Mouse (Mus musculus) forebrain, embryonic 14.5 days (tissue): ENCODE measurements around the gene Rnps1. TPM values are rescaled to one million over a fixed set of nuclear protein-coding genes. Genes with fewer than 3 reads are reported as not detected.

ENCODE experiments used
- ATAC-seq: fragments of 200-750 bp; cut with Nextera tagmentation; 2 replicates; pipeline ENCODE4 v1.8.0; 2017; ENCODE audit warnings: mild to moderate bottlenecking, moderate library complexity
- DNase-seq: peaks from one replicate; pipeline ENCODE4 v3.0.0-alpha.2; 2015; ENCODE audit warnings: low spot score
- H3K27ac ChIP-seq: fragments of 300-500 bp; sonication (generic); 2 replicates; pipeline ENCODE4 v1.5.1; 2014; ENCODE audit warnings: low read depth, mild to moderate bottlenecking, control low read depth, low read length, moderate library complexity
- H3K27me3 ChIP-seq: fragments of 300-500 bp; sonication (generic); replicated peaks from 2 replicates; pipeline ENCODE4 v1.6.1; 2014; ENCODE audit warnings: low read length, control low read depth, mixed read lengths; ENCODE audit not compliant: control insufficient read depth, insufficient read depth
- H3K36me3 ChIP-seq: fragments of 300-500 bp; sonication (generic); 2 replicates; pipeline ENCODE4 v1.6.1; 2014; ENCODE audit warnings: low read length, control low read depth; ENCODE audit not compliant: control insufficient read depth, insufficient read depth
- H3K4me1 ChIP-seq: fragments of 300-500 bp; sonication (generic); 2 replicates; pipeline ENCODE4 v1.6.1; 2014; ENCODE audit warnings: antibody characterized with exemption, low read length, control low read depth; ENCODE audit not compliant: control insufficient read depth, insufficient read depth
- H3K4me2 ChIP-seq: fragments of 300-500 bp; sonication (generic); 2 replicates; pipeline ENCODE4 v1.6.1; 2014; ENCODE audit warnings: mild to moderate bottlenecking, control low read depth, low read length
- H3K4me3 ChIP-seq: fragments of 300-500 bp; sonication (generic); 2 replicates; pipeline ENCODE4 v1.5.1; 2014; ENCODE audit warnings: low read depth, low read length, control low read depth
- H3K9ac ChIP-seq: fragments of 300-500 bp; sonication (generic); 2 replicates; pipeline ENCODE4 v1.6.1; 2014; ENCODE audit warnings: mild to moderate bottlenecking, low read length, control low read depth, moderate library complexity
- H3K9me3 ChIP-seq: fragments of 300-500 bp; sonication (generic); replicated peaks from 2 replicates; pipeline ENCODE4 v1.6.1; 2016; ENCODE audit warnings: low read length, control low read depth, mixed read lengths; ENCODE audit not compliant: control insufficient read depth
- WGBS: fragments of 180-500 bp; shearing (Covaris S2); extraction: QIAGEN DNeasy Blood & Tissue Kit; methylation state at CpG from one replicate; pipeline ENCODE4 v1.1.7; 2014; 5-methylcytosine and 5-hydroxymethylcytosine counted together
- polyA plus RNA-seq: library from polyadenylated mRNA; unstranded; fragments of >200 nt; fragmentation: Nextera tagmentation; extraction: Ambion mirVana; gene quantifications from 2 replicates; pipeline ENCODE4 v1.2.1, GENCODE M21; 2014

Gene Rnps1
- polyA plus RNA-seq, 1 experiment from 2014 or later = 304 TPM

GRCm38 (mm10) chr17:24442632-24443155, 28.3 kb downstream of the Rnps1 start, which contains the start of gene Dnase1l2:
Dnase1l2 (minus strand) TSS chr17:24443105.
- WGBS = 79% methylated on average over 7 of the region's 7 CpGs
- H3K27ac ChIP-seq = no peak within 1 kb of the TSS
- no peak for ATAC-seq
- no peak within 1 kb of the TSS for H3K9ac ChIP-seq
- H3K4me1 ChIP-seq = no peaks in the 10 kb centered on the region
- H3K4me3 ChIP-seq = no peak within 1 kb of the TSS
- H3K36me3 ChIP-seq = peaks cover 99% of the 10 kb centered on the region
- H3K4me2 ChIP-seq = no peak within 1 kb of the TSS
- no peaks in the 10 kb centered on the region for H3K27me3 ChIP-seq
- H3K9me3 ChIP-seq = no peaks in the 10 kb centered on the region
- DNase-seq = no peak

- Histone ChIP-seq H3K9me3 (no peaks in the 10 kb centered on the region), H3K27me3 (no peaks in the 10 kb centered on the region), H3K4me3 (no peak overlapping the region), H3K4me1 (no peaks in the 10 kb centered on the region), H3K27ac (no peak overlapping the region), H3K4me2 (no peak overlapping the region), H3K9ac (no peak overlapping the region), H3K36me3 (peaks cover 99% of the 10 kb centered on the region)
- ATAC-seq = no peak
- WGBS = 89% methylated on average over 4 of the region's 4 CpGs
- DNase-seq = no peak
Observed at GRCm38 (mm10) chr17:24443409-24443808, 29.0 kb downstream of the Rnps1 start.

- peaks cover 98% of the 10 kb centered on the region for H3K36me3 ChIP-seq
- H3K4me3 ChIP-seq = no peak overlapping the region
- H3K27ac ChIP-seq = no peak overlapping the region
- H3K9me3 ChIP-seq = no peaks in the 10 kb centered on the region
- DNase-seq = no peak
- 95% methylated on average over 8 of the region's 8 CpGs for WGBS
- H3K4me2 ChIP-seq = no peak overlapping the region
- no peak for ATAC-seq
- no peaks in the 10 kb centered on the region for H3K27me3 ChIP-seq
- H3K9ac ChIP-seq = no peak overlapping the region
- H3K4me1 ChIP-seq = no peaks in the 10 kb centered on the region
Observed at GRCm38 (mm10) chr17:24446590-24446989, 32.2 kb downstream of the Rnps1 start.

- Histone ChIP-seq H3K36me3 (peaks cover 70% of the 10 kb centered on the region), H3K9ac (no peak overlapping the region), H3K4me2 (no peak overlapping the region), H3K4me3 (no peak overlapping the region), H3K27me3 (no peaks in the 10 kb centered on the region), H3K4me1 (peaks cover 8% of the 10 kb centered on the region), H3K9me3 (no peaks in the 10 kb centered on the region), H3K27ac (no peak overlapping the region)
- ATAC-seq (no peak), DNase-seq (no peak)
- WGBS = 87% methylated on average over 6 of the region's 6 CpGs
Observed at GRCm38 (mm10) chr17:24449507-24449906, 35.1 kb downstream of the Rnps1 start.

- no peak for DNase-seq
- peaks cover 53% of the 10 kb centered on the region for H3K36me3 ChIP-seq
- peaks cover 8% of the 10 kb centered on the region for H3K4me1 ChIP-seq
- no peak for ATAC-seq
- H3K9ac ChIP-seq = no peak overlapping the region
- 97% methylated on average over 6 of the region's 6 CpGs for WGBS
- no peak overlapping the region for H3K27ac ChIP-seq
- no peak overlapping the region for H3K4me2 ChIP-seq
- no peaks in the 10 kb centered on the region for H3K27me3 ChIP-seq
- no peaks in the 10 kb centered on the region for H3K9me3 ChIP-seq
- H3K4me3 ChIP-seq = no peak overlapping the region
Observed at GRCm38 (mm10) chr17:24451220-24451619, 36.9 kb downstream of the Rnps1 start.

GRCm38 (mm10) chr17:24453372-24453771, 39.0 kb downstream of the Rnps1 start:
- no peak overlapping the region for H3K4me3 ChIP-seq
- peaks cover 8% of the 10 kb centered on the region for H3K4me1 ChIP-seq
- DNase-seq (no peak), ATAC-seq (no peak)
- H3K4me2 ChIP-seq = peak overlapping the region; percentile 82
- H3K36me3 ChIP-seq = peaks cover 32% of the 10 kb centered on the region
- H3K9ac ChIP-seq = no peak overlapping the region
- H3K27ac ChIP-seq = no peak overlapping the region
- H3K27me3 ChIP-seq = no peaks in the 10 kb centered on the region
- no peaks in the 10 kb centered on the region for H3K9me3 ChIP-seq
- WGBS = 92% methylated on average over 2 of the region's 2 CpGs

GRCm38 (mm10) chr17:24454218-24454755, 39.9 kb downstream of the Rnps1 start:
- no peaks in the 10 kb centered on the region for H3K9me3 ChIP-seq
- H3K4me3 ChIP-seq = peak overlapping the region; percentile 87
- no peaks in the 10 kb centered on the region for H3K27me3 ChIP-seq
- peaks cover 8% of the 10 kb centered on the region for H3K4me1 ChIP-seq
- no peak for DNase-seq
- no peak for ATAC-seq
- H3K27ac ChIP-seq = peak overlapping the region; percentile 88
- H3K36me3 ChIP-seq = peaks cover 23% of the 10 kb centered on the region
- WGBS = 11% methylated on average over 14 of the region's 14 CpGs
- peak overlapping the region; percentile 91 for H3K9ac ChIP-seq
- H3K4me2 ChIP-seq = peak overlapping the region; percentile 82

- Histone ChIP-seq H3K4me2 (peak overlapping the region; percentile 82), H3K36me3 (peaks cover 16% of the 10 kb centered on the region), H3K4me3 (peak overlapping the region; percentile 87), H3K27ac (peak overlapping the region; percentile 88), H3K9me3 (no peaks in the 10 kb centered on the region), H3K4me1 (peaks cover 8% of the 10 kb centered on the region), H3K9ac (peak overlapping the region; percentile 91), H3K27me3 (no peaks in the 10 kb centered on the region)
- DNase-seq = peak; percentile 100
- ATAC-seq = peak; percentile 95
- under 1% methylated on average over 67 of the region's 67 CpGs for WGBS
Observed at GRCm38 (mm10) chr17:24454756-24455522, 40.6 kb downstream of the Rnps1 start.
